Comparison of ENCODE assay signal across 8 mouse cellular contexts in the genomic region with DNA sequence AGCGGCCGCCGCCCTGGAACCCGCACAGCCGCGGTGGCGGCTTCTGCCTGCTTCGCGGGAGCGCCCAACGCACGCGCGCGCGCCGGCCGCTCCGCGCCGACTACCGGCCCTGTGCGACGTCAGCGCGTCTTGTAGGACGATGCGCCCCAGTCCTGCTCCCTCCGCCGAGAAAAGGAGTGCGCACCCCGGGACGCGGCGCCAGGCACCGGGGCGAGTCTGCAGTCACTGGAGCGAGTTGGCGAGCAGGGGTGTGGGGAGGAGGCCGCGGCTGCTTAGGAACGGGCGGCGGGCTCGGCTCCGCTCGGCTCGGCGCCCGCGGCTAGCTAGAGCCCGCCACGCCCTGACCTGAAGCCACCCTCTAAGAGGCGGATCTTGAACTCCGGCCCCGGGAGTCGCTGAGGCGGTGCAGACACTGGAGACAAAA. TPM values are rescaled to one million over a fixed set of nuclear protein-coding genes. Genes with fewer than 3 reads are reported as not detected.
DNase-seq lines count a peak whose midpoint lies in the region; ATAC-seq lines count a peak whose summit lies in the region.

A gene (minus strand): TSS at position 86 of the 424 bp plus-strand sequence.

- peaks cover 25% of the 10 kb centered on the region; the same call in 1 of the 2 replicates for H3K4me1 ChIP-seq in megakaryocyte, embryonic 14.5 days

- peak; percentile 71 for ATAC-seq in activated CD4-positive, CD25-positive, alpha-beta regulatory T cell, adult 4 months
- peak; percentile 62 for ATAC-seq in common myeloid progenitor, adult 5-6 weeks (replicated peaks; ENCODE audit: low read depth, poor library complexity, severe bottlenecking)

- peak; percentile 84 to 85 for DNase-seq in gastrocnemius, adult 8-10 months (ENCODE audit: low spot score in 2 of 2)
- peak; percentile 44 for DNase-seq in hindlimb bud, embryonic 11.5 days (ENCODE audit: extremely low spot score, low read depth, low spot score)
- peak; percentile 83 to 89 for DNase-seq in left cerebral cortex, adult 8-10 months (ENCODE audit: low spot score in 2 of 2)
- peak; percentile 91 for DNase-seq in right cerebral cortex, postnatal 25 days
- peak; percentile 86 to 88 for DNase-seq in urinary bladder, postnatal 4 days (ENCODE audit: low spot score in 2 of 2)

- peaks cover 12% of the 10 kb centered on the region for H3K36me3 ChIP-seq in megakaryocyte, embryonic 14.5 days (replicated peaks; ENCODE audit: low read length)

- H3K9me3 ChIP-seq in megakaryocyte, embryonic 14.5 days = no peaks in the 10 kb centered on the region

- peaks cover 5% of the 10 kb centered on the region for H3K27me3 ChIP-seq in megakaryocyte, embryonic 14.5 days (replicated peaks)

- H3K4me3 ChIP-seq in megakaryocyte, embryonic 14.5 days (replicated peaks) = peak within 1 kb of the TSS; percentile 98

RNA-seq across cellular contexts. Expression of the gene that starts here (rescaled TPM):
- 10 to 100 TPM in 1 of 2 experiments, 1 to 10 TPM in 1; 6.6 to 11.6 TPM for polyA plus RNA-seq in activated CD4-positive, CD25-positive, alpha-beta regulatory T cell, adult 4 months (2017; shearing (Covaris generic))
- 20.1 and 23.2 TPM in 2 replicates for total RNA-seq in common myeloid progenitor, adult 5-6 weeks (2017)
- total RNA-seq in gastrocnemius, adult 8-10 months (2022) = 10 to 100 TPM; 73.2 to 92.6 (median 79.5) TPM
- 10 to 100 TPM; 71.9 to 76.5 (median 75.6) TPM for total RNA-seq in left cerebral cortex, adult 8-10 months (2022)
- 3.9 and 4.2 TPM in 2 replicates for polyA plus RNA-seq in megakaryocyte, embryonic 14.5 days (2012; ENCODE audit: insufficient read depth, low replicate concordance)

Comparison
In these comparisons a context has a peak if more than half of its experiments do, and no peak if none do; other contexts are left out.
1. Peak in every context shown above with its lines: DNase-seq, ATAC-seq and H3K4me3 ChIP-seq.